Mouse (Mus musculus): ENCODE results near the gene Dis3l2.

Dis3l2 gene

DNA sequence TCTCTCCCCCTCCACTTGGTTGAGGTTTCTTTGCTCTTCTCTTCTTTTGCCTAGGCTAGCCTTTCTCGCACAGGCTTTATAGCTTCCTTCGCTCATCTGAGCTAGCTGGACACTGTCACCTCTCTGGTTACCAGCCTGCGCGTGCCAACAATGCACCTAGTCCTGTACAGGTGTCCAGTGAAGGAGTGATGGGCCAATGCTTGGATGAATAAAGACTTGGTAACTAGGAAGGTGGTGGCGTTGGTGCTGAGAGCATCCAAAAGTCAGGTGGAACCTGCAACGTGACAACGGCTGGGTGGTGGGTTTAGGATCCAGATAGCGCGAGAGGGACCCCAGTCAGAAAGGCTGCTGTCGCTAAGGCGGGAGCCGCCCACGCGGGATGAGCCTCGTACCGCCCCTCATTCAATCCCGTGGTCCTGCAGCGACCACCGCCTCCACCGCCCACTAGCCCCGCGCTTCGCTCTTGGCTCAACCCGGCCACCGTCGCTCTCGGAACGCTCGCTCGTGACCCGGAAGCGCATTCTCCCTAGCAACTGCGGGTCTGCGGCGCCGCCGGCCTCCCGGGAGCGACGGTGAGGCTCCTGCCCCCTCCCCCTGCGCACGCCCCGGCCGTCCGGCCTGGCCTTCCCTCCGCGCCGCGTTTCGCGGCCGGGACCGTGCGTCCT, at the start of gene Dis3l2:
Dis3l2 (plus strand) TSS at position 509 of the 665 bp plus-strand sequence.
- peak; percentile 89 for ATAC-seq (ENCODE audit: low TSS enrichment)

- ATAC-seq (ENCODE audit: low TSS enrichment) = no peak
These were observed 46.5 kb upstream of the Dis3l2 start for GRCm38 (mm10) chr1:86657071-86657470.

DNA sequence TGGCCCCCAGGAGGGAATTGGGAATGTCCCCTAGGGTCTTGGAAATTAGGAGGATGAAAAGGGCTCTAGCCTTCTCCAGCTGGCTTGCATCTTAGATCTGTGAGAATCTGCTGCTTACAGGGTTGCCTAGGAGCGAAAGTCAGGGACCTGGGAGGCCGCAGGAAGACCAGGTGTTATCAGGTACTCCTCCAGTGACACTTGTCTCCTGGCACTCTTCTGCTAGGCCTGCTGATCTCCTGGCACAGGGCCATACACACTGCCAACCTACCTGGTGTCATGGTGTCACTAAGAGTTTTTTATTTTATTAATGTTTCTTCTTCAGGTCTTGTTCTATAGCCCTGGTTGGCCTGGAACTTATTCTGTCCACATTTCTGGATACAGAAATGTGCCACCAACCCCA, 38.5 kb upstream of the Dis3l2 start:
- no peak for ATAC-seq (ENCODE audit: low TSS enrichment)

DNA sequence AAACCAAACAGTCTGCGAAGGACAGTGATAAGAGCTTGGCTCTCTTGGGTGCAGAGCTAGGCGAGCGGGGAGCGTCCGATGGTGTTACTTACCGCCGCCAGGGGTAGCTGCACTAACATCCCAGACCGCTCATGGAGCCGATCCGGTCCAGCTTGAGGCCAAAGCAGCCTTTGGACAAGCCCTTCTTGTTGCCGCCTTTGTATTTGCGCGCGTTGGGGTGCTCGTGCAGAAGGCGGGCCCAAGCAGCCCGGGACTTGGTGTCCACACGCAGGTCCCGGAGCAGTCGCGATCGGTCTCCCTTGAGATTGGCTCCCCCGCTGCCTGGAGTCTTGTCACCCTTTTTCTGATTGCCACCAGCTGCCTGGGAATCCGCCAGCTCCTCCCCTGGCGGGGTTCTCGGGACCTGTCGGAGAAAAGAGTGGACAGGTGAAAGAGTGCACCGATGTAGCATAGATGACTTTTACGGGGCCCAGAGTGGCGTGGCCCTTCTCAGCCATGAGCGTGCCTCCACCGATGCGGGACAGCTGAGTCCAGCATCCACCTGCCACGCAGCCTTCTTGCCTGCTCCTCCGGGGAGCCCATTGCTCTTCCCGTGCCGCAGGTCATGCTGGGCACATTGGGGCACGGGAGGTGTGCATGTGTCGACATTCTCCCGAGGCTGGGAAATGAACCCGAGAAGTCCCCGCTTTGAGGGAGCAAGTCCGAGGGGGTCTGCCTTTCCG, 33.9 kb upstream of the Dis3l2 start:
- peak; percentile 82 for ATAC-seq (ENCODE audit: low TSS enrichment)

GRCm38 (mm10) chr1:86670279-86671038, 33.1 kb upstream of the Dis3l2 start, which contains the start of gene Nppc:
Gene Nppc, minus strand, starts transcription at chr1:86670571.
- ATAC-seq (ENCODE audit: low TSS enrichment) = peak; percentile 89

DNA sequence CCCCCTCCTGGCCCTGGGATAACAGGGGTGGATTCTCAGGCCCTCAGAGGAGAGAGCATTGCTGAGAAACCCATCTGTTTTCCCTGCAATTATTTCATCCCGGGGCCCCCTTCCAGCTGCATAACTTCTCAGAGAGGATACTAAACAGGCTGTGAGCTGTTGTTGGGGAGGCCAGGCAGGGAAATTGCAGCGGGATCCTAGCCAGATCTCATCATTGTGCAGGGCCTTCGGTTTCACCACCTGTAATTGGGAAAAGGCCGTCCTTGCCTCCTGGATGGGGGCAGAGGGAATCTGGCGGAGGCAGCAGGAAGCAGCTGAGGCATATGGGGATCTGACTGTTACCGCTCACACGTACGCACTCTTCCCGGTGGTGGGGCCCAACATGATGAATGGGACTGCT, 29.2 kb upstream of the Dis3l2 start:
- no peak for ATAC-seq (ENCODE audit: low TSS enrichment)

- ATAC-seq (ENCODE audit: low TSS enrichment) = no peak
These were observed 28.5 kb upstream of the Dis3l2 start for GRCm38 (mm10) chr1:86675126-86675525.

DNA sequence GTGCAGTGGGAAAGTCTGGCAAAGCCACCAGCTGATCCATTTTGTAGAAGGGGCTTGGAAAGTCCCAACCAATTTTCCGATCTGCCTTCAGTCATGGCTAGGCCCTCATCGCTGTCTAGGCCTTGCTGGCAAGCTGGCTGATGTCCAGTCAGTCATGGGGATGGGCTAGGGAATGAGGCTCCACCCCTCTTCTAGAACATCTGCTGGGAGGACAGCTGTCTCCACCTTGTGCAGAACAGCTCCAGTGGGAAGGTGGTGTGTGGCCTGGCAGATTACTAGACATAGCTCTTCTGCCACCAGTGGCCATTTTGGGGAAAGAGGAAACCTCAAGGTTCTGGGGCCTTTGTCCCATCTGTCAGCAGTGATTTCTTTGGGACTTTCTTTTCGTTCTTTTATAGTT, 26.0 kb upstream of the Dis3l2 start:
- no peak for ATAC-seq (ENCODE audit: low TSS enrichment)

DNA sequence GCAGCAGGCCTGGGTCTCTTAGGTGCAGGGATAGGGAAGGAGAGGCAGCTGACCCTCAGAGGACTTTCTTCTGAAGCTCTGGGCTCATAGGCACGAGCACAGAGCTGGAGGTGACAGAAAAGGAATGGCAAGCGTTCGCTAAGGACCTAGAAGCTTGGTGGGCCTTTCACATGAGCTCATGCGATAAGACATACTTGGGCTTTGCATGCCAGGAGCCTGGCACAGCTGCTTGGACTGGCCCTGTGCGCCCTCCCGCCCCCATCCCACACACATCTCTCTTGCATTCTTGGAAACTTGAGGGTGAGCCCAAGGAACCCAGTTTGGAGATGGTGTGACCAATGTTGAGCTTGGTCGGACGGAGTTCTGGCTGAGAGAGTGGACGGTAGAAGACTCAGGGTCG, 24.9 kb upstream of the Dis3l2 start:
- ATAC-seq (ENCODE audit: low TSS enrichment) = no peak

DNA sequence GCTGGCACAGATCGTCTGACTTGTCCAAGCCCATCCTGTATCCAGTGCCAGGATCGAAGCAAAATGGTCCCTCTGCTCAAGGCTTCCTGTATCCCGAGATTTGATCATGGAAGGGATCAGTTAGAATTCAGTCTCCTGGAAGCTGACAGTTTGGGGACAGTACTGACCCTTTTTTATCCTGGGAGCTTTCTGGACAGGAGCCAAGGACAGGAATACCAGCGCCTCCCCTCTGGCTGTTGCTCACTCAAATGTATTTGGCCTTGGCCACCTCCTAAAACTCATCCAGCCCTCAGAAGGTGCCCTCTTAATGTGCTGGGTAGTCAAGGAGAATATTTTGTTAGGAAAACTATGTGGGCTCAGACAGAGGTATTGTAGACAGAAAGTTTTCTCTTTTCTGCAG, 16.4 kb upstream of the Dis3l2 start:
- ATAC-seq (ENCODE audit: low TSS enrichment) = no peak

- no peak for ATAC-seq (ENCODE audit: low TSS enrichment)
These were observed 12.6 kb upstream of the Dis3l2 start for GRCm38 (mm10) chr1:86691027-86691426.

DNA sequence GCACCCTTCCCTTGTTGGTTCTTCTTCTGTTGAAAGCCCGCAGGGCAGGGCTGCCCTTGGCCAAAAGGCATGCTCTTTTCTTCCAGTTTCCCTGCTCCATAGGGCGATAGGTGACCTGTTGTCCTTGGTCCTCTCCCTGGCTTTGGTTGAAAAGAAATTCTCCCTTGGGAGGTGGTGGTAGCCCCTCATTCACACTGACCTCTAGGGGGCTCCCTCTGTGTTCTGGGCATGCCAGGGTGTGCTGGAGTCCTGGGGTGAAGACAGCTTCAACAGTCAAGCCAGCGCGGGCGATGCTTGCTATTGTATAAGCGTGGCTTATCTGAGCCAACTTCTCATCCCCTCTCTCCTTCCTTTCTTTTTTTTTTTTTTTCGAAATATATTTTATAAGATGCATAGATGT, 6.7 kb upstream of the Dis3l2 start:
- no peak for ATAC-seq (ENCODE audit: low TSS enrichment)

GRCm38 (mm10) chr1:86698721-86699120, 4.9 kb upstream of the Dis3l2 start:
- ATAC-seq (ENCODE audit: low TSS enrichment) = no peak

- ATAC-seq (ENCODE audit: low TSS enrichment) = no peak
These were observed 4.1 kb upstream of the Dis3l2 start for GRCm38 (mm10) chr1:86699346-86700136.

DNA sequence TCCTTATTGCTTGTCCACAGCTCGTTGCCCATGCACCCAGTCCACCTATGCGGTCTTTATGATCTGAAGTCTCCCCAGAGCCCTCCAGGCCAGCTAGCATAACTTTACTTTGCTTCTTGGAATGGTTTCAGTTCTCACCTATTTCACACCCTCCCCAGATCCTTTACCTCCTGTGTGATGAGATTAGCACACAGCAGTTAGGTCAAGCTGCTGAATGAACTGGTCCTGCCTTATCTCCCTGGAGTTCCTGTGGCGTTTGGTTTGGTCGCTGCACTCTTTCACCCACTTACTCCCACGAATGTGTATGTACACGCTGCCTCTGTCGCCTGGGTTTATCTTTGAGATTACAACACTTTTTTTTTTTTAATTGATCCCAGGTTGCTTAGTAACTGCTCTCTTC, 3.2 kb upstream of the Dis3l2 start:
- no peak for ATAC-seq (ENCODE audit: low TSS enrichment)

GRCm38 (mm10) chr1:86703965-86704326, 338 bp downstream of the Dis3l2 start:
- ATAC-seq (ENCODE audit: low TSS enrichment) = no peak

DNA sequence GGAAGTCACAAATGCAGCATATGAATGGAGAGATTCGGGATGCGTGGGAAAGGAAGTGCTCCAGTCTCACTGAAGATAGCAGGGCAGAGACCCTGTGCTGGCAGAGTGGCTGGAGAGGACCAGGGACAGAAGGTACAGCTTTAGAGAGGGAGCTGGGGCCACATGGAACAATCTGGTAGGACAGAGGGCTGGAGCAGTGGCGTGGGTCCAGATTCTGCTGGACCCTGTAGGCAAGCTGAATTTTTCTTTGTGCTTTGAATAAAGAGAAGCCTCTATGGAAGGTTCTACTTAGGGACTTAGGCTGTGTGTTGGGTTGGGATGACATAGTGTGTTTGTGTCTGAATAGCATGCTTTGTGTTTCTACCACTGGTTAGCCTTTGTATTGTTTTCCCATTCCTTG, 1.9 kb downstream of the Dis3l2 start:
- ATAC-seq (ENCODE audit: low TSS enrichment) = peak; percentile 18; the same call in 1 of the 2 replicates

GRCm38 (mm10) chr1:86709546-86709945, 5.9 kb downstream of the Dis3l2 start:
- ATAC-seq (ENCODE audit: low TSS enrichment) = no peak

GRCm38 (mm10) chr1:86712045-86712444, 8.4 kb downstream of the Dis3l2 start:
- ATAC-seq (ENCODE audit: low TSS enrichment) = no peak

DNA sequence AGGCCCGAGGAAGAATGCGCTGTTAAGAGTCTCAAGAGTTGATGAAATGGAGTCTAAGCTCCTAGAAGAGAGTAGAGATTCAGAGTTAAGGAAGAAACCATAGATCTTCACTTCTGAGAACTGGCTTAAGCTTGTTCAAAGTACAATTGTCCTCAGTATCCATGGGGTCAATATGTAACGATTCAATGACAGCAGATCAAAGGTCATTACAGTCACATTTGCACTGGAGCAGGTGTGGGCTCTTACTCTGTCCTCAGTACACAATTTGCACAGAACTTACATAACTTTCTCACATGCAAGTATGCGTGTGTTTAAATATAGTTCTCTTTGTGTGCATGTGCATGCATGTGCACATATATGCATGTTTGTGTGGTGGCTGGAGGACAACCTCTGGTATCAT, 9.4 kb downstream of the Dis3l2 start:
- ATAC-seq (ENCODE audit: low TSS enrichment) = no peak

GRCm38 (mm10) chr1:86718190-86718589, 14.6 kb downstream of the Dis3l2 start:
- no peak for ATAC-seq (ENCODE audit: low TSS enrichment)

- no peak for ATAC-seq (ENCODE audit: low TSS enrichment)
These were observed 15.8 kb downstream of the Dis3l2 start for GRCm38 (mm10) chr1:86719391-86719790.
